Mouse (Mus musculus): ENCODE measurements at regions not wholly inside any gene's neighbourhood (a gene's known extent, or its start where the extent isn't known, plus 50 kb on each side); places are given as distances from the start of the nearest gene placed in this dataset.
A peak's percentile ranks its signal among the peaks of the same experiment; 100 is the strongest.

DNA sequence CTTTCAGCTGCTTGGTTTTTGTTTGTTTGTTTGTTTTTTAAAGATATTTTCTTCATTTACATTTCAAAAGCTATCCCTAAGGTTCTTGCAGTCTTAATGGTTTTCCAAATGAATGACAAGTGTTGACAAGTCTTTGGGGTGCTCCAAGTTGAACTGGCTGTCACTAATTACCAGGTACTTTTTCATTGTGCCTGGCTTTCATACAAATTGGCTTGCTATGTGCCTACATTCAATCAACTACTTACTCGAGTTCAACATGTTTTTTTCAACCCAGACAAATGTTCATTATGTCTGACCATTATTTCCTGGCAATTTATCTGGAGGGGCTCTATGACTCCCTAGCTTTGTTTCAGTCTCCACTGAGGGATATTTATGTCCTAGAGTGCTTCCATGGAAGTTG is 614.0 kb upstream of the Lrrn3 start:
- no peak for TF ChIP-seq CTCF (IDR thresholded peaks at IDR 0.05; ENCODE audit: low read depth)
- no peak overlapping the region for H3K27ac ChIP-seq
- no peaks in the 10 kb centered on the region for H3K9me3 ChIP-seq (replicated peaks; ENCODE audit: low read length)
- no peaks in the 10 kb centered on the region for H3K36me3 ChIP-seq (ENCODE audit: insufficient read depth, low read length)
- no peaks in the 10 kb centered on the region for H3K27me3 ChIP-seq (ENCODE audit: insufficient read depth, low read length)
- DNase-seq (ENCODE audit: low spot score) (no peak), ATAC-seq (replicated peaks; ENCODE audit: low FRiP score, low read depth) (no peak)
- H3K4me2 ChIP-seq (ENCODE audit: low read length) = no peak overlapping the region
- no peaks in the 10 kb centered on the region for H3K4me1 ChIP-seq (replicated peaks; ENCODE audit: insufficient read depth, low read length)
- no peak overlapping the region for H3K9ac ChIP-seq (ENCODE audit: low read depth, low read length)
- 41% methylated on average over 1 of the region's 1 CpGs for WGBS
- H3K4me3 ChIP-seq (replicated peaks; ENCODE audit: low read depth, low read length) = no peak overlapping the region

DNA sequence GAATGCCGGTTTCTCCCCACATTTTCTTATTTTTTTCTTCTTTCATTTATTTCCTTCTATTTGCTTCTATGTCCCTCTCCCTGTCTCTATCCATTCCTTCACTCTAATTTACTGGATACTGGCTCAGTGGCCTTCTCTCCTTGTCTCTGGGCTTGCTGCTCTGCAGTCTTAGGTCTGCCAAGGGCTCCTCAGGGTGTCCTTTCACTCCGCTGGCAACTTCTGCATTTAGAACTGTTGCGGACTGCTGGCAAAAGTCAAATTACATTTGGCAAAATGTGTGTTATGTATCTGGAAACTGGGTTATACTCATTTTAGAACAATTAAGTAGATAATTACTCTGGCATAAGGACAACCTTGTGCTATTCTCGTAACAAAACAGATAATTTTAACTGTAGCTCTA is 584.2 kb upstream of the Lrrn3 start:
- TF ChIP-seq CTCF (IDR thresholded peaks at IDR 0.05; ENCODE audit: low read depth) = no peak
- Histone ChIP-seq H3K4me2 (ENCODE audit: low read length) (no peak overlapping the region), H3K9ac (ENCODE audit: low read depth, low read length) (no peak overlapping the region), H3K36me3 (ENCODE audit: insufficient read depth, low read length) (no peaks in the 10 kb centered on the region), H3K4me1 (replicated peaks; ENCODE audit: insufficient read depth, low read length) (no peaks in the 10 kb centered on the region), H3K9me3 (replicated peaks; ENCODE audit: low read length) (no peaks in the 10 kb centered on the region), H3K27me3 (ENCODE audit: insufficient read depth, low read length) (no peaks in the 10 kb centered on the region), H3K4me3 (replicated peaks; ENCODE audit: low read depth, low read length) (no peak overlapping the region), H3K27ac (no peak overlapping the region)
- DNase-seq (ENCODE audit: low spot score) (no peak), ATAC-seq (replicated peaks; ENCODE audit: low FRiP score, low read depth) (no peak)
- WGBS = 95% methylated on average over 4 of the region's 4 CpGs

DNA sequence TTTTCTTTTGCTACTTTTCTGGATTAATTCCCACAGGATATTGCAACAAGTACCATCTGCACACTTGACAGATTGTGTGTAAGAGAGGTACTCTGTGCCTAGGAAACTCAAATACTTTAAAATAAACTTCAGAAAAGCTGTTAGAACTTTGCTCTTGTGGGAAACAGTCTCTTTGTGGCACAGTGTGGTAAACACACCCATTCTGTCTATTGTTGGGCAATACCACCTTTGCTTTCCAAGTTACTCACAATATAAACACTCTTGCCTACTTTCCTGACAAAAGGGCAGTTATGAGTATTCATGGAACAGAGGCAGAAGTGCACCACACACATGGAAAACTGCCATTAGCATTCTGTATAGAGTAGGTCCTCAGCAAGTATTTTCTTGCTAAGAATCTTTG is 577.5 kb upstream of the Lrrn3 start:
- Histone ChIP-seq H3K4me1 (replicated peaks; ENCODE audit: insufficient read depth, low read length) (no peaks in the 10 kb centered on the region), H3K4me2 (ENCODE audit: low read length) (no peak overlapping the region), H3K27me3 (ENCODE audit: insufficient read depth, low read length) (no peaks in the 10 kb centered on the region), H3K9me3 (replicated peaks; ENCODE audit: low read length) (no peaks in the 10 kb centered on the region), H3K9ac (ENCODE audit: low read depth, low read length) (no peak overlapping the region), H3K4me3 (replicated peaks; ENCODE audit: low read depth, low read length) (no peak overlapping the region), H3K27ac (no peak overlapping the region), H3K36me3 (ENCODE audit: insufficient read depth, low read length) (no peaks in the 10 kb centered on the region)
- DNase-seq (ENCODE audit: low spot score) (no peak), ATAC-seq (replicated peaks; ENCODE audit: low FRiP score, low read depth) (no peak)
- no peak for TF ChIP-seq CTCF (IDR thresholded peaks at IDR 0.05; ENCODE audit: low read depth)

DNA sequence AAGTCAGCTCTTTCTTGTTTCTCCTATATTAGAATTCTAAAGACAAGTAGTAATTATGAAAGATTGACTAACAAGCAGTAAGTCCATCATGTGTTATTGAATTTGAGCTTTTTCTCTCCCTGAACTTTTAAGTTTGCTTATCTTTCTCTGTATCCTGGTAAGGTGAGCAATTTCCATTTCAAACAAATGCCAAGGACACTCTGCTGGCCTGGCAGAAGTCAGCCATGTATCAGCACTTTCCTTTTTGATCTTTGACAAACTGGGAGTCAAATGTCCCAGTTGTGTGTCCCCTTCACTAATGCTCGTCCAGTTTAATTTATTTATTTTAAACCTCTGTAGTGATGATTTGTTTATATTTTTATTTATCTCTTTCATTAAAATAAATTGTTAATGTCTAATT is 562.8 kb upstream of the Lrrn3 start:
- H3K4me1 ChIP-seq (replicated peaks; ENCODE audit: insufficient read depth, low read length) = no peaks in the 10 kb centered on the region
- H3K4me2 ChIP-seq (ENCODE audit: low read length) = no peak overlapping the region
- H3K27ac ChIP-seq = no peak overlapping the region
- no peak overlapping the region for H3K4me3 ChIP-seq (replicated peaks; ENCODE audit: low read depth, low read length)
- DNase-seq (ENCODE audit: low spot score) = no peak
- H3K9ac ChIP-seq (ENCODE audit: low read depth, low read length) = no peak overlapping the region
- TF ChIP-seq CTCF (IDR thresholded peaks at IDR 0.05; ENCODE audit: low read depth) = no peak
- H3K27me3 ChIP-seq (ENCODE audit: insufficient read depth, low read length) = no peaks in the 10 kb centered on the region
- H3K36me3 ChIP-seq (ENCODE audit: insufficient read depth, low read length) = no peaks in the 10 kb centered on the region
- WGBS = 23% methylated on average over 1 of the region's 1 CpGs
- no peaks in the 10 kb centered on the region for H3K9me3 ChIP-seq (replicated peaks; ENCODE audit: low read length)
- no peak for ATAC-seq (replicated peaks; ENCODE audit: low FRiP score, low read depth)

DNA sequence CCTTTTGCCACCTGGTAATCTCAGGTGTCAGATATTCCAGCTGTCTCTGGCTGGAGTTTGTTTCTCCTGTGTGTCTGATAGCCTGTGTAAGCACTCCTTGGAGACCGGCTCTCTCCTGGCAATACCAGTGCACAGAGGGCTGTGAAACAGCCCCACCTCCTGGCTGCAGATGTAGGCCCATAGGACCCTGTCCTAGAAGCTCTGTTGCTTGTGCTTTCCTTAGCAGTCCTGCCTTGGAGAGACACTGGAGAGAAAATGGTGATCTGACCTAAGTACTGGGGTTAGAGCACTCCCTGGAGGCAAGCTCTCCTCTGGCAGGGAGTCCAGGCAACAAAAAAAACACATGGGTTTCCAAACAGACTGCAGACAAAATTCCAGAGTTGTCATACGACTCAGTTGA is 541.6 kb upstream of the Lrrn3 start:
- Histone ChIP-seq H3K9me3 (replicated peaks; ENCODE audit: low read length) (no peaks in the 10 kb centered on the region), H3K4me3 (replicated peaks; ENCODE audit: low read depth, low read length) (no peak overlapping the region), H3K9ac (ENCODE audit: low read depth, low read length) (no peak overlapping the region), H3K4me2 (ENCODE audit: low read length) (no peak overlapping the region), H3K27ac (no peak overlapping the region), H3K27me3 (ENCODE audit: insufficient read depth, low read length) (no peaks in the 10 kb centered on the region), H3K4me1 (replicated peaks; ENCODE audit: insufficient read depth, low read length) (no peaks in the 10 kb centered on the region), H3K36me3 (ENCODE audit: insufficient read depth, low read length) (no peaks in the 10 kb centered on the region)
- WGBS = 57% methylated on average over 2 of the region's 2 CpGs
- no peak for ATAC-seq (replicated peaks; ENCODE audit: low FRiP score, low read depth)
- DNase-seq (ENCODE audit: low spot score) = peak; percentile 14
- TF ChIP-seq CTCF (IDR thresholded peaks at IDR 0.05; ENCODE audit: low read depth) = peak; percentile 57; the same call in 1 of the 2 replicates

DNA sequence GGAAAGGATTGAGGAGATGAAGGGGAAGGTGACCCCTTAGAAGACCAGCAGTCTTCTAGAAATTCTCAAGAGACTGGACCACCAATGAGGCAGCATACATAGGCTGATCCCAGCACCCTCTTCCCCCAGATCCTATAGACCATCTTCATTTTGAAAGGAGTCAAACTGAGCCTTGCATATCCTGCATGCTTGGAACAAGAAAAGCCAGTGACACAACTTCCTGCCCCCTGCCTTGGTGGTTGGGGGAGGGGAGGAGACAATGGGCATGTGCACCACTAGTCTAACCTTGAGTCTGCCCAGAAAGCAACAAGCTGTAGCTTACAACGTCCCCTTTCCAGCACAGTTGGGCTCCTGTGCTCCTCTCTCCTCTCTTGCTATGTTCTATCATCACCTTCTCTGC is 531.3 kb upstream of the Lrrn3 start:
- DNase-seq (ENCODE audit: low spot score) (no peak), ATAC-seq (replicated peaks; ENCODE audit: low FRiP score, low read depth) (no peak)
- H3K9me3 ChIP-seq (replicated peaks; ENCODE audit: low read length) = no peaks in the 10 kb centered on the region
- H3K27me3 ChIP-seq (ENCODE audit: insufficient read depth, low read length) = no peaks in the 10 kb centered on the region
- WGBS = 73% methylated on average over 1 of the region's 1 CpGs
- H3K36me3 ChIP-seq (ENCODE audit: insufficient read depth, low read length) = no peaks in the 10 kb centered on the region
- H3K27ac ChIP-seq = no peak overlapping the region
- no peaks in the 10 kb centered on the region for H3K4me1 ChIP-seq (replicated peaks; ENCODE audit: insufficient read depth, low read length)
- no peak for TF ChIP-seq CTCF (IDR thresholded peaks at IDR 0.05; ENCODE audit: low read depth)
- no peak overlapping the region for H3K4me3 ChIP-seq (replicated peaks; ENCODE audit: low read depth, low read length)
- H3K9ac ChIP-seq (ENCODE audit: low read depth, low read length) = no peak overlapping the region
- no peak overlapping the region for H3K4me2 ChIP-seq (ENCODE audit: low read length)

DNA sequence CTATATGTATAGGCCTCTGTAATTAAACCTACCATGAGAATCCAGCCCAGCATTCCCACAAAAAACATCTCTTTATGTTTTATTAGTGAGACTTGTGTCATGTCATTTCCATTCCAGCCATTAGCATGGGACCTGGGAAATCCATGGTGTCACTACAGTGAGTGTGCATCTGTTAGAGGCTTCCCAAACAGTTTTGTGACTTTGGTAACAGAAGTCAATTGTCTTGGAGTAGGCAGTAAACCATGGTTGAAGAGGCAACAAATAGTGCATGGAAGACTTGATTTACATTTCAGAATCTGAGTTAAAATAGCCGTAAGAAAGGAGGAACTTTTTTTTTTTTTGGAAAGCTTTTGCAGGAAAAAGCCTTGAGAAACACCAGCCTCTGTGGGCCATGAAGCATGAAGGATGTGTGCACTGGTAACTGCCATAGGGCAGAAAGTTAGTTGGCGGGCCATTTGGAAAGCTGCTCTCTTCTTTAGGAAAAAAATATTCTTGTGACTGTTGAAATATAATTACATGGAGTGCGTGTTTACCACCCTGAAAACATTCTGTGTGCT is 522.7 kb upstream of the Lrrn3 start:
- no peak for TF ChIP-seq CTCF (IDR thresholded peaks at IDR 0.05; ENCODE audit: low read depth)
- no peak for ATAC-seq (replicated peaks; ENCODE audit: low FRiP score, low read depth)
- peak; percentile 70 for DNase-seq (ENCODE audit: low spot score)
- no peaks in the 10 kb centered on the region for H3K27me3 ChIP-seq (ENCODE audit: insufficient read depth, low read length)
- H3K4me1 ChIP-seq (replicated peaks; ENCODE audit: insufficient read depth, low read length) = no peaks in the 10 kb centered on the region
- no peak overlapping the region for H3K4me3 ChIP-seq (replicated peaks; ENCODE audit: low read depth, low read length)
- H3K4me2 ChIP-seq (ENCODE audit: low read length) = no peak overlapping the region
- H3K27ac ChIP-seq = no peak overlapping the region
- H3K9me3 ChIP-seq (replicated peaks; ENCODE audit: low read length) = no peaks in the 10 kb centered on the region
- 46% methylated on average over 3 of the region's 3 CpGs for WGBS
- no peaks in the 10 kb centered on the region for H3K36me3 ChIP-seq (ENCODE audit: insufficient read depth, low read length)
- no peak overlapping the region for H3K9ac ChIP-seq (ENCODE audit: low read depth, low read length)

Data from kidney, postnatal 0 days (tissue).